Mouse (Mus musculus) urinary bladder, postnatal 10 days (tissue): ENCODE data around the gene Ncapd3.

Experiments
- DNase-seq: peaks from one replicate; pipeline ENCODE4 v3.0.0; 2022; ENCODE audit warnings: low spot score

The Ncapd3 gene

DNA sequence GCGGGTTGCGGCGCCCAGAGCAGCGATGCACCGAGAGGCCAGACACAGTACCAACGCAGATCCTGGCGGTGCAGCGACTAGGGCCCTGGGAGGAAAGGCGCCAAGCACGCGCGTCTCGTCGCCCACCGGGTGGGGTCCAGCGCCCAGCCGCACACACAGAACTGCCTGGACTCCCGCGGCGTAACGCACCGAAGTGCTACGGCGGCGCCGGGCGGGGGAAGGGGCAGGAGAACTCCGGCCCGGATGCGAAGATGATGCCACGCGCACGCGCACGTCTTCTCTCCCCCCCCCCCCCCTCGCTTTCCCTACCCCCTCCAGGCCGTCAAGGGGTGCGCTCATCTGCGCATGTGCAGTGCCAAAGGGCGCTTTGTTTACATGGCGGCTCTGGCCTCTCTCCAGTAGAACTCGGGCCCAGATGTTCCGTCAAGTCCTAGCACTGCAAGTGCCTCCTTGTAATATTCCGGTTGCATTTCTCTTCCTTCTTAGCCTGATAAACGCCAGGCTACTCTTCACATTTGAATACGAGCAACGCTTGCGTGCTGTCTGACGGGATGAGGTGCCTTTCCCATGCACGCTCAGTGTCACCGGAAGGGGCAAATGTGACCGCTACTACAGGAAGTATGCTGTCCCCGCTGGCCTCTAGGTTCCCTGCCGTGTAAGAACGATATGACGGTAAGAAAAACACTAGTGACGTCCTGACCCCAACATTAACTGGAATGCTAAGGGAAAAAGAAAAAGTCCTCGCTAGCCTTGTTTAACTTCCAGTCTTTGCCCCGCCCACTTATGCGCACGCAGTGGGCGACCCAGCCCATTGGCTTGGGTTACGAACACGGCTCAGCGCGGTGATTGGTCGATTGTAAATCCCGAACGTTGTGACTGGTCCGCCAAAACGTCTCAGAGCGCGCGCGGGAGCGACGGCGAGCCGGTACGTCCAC lies at the start of gene Ncapd3, which contains the start of gene Vps26b:
Gene Ncapd3 (plus strand): TSS at position 348 of the 935 bp plus-strand sequence.
Gene Vps26b (minus strand): TSS at position 238 of the 935 bp plus-strand sequence.
- DNase-seq, result peak; percentile 73

DNA sequence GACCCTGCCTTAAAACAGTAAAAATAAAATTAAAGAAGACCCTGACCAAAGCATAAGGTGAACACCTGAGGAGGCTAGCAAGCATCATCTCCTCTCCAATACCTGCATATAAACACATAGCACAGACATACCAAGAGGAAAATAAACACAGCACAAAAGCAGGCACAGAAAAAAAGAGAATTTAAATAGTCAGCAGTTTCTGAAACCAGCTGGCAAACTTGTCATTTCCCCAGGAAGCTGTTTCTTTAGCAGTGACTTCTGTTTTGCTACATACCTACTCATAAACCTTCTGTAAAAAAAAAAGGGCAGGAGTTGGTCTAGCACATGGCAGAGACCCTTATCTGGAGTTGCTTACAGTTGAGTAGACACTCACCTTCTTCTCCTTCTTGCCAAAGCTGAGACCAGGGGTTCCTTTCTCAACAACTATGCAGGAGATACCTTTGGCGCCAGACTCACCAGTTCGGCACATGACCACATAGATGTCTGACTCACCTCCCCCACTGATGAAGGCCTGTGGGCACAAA lies 44.8 kb upstream of the Ncapd3 start:
- DNase-seq, result no peak

DNA sequence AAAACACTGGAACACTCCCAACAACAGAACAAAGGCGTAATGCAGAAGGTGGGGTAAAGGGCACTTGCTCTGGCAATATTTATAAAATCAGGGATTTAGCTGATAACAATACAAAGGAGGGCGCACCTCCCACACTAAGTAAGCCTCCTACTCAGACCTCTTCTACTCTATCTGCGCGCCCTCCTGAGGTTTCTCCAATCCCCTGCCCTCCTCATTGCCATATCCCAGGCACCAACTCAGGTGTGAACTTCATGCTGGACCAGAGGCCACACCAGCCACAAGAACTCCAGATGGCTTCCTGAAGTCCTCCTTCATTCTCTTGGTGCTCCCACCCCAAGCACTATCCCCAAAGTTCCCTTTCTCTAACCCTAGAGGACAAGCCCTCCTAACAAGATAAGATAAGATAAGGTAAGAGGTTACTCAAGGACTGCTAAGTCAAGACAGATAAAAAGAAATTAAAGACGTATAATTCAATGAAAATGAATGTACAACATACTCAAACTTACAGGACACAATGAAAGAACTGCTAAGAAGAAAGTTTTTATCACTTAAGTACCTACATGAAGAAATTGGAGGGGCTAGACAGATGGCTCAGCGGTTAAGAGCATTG lies 44.2 kb upstream of the Ncapd3 start:
- DNase-seq, result no peak

DNA sequence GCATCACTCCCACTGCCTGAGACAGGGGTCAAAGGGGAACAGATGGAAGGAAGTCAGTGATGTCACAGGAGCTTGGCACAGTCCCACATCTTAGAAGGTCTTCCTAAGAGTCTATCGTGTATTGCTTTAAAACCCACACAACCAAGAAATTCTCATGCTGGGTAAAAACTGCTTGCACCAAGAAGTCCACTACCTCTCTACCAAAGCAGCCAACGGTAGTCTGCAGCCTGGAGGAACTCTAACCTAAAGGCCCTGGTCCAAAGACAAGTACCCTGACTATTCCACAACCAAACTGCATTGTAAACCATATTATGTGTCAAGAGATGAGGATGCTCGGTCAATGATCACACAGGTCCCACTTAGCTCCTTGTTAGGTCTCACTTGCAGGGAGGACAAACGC lies 39.8 kb upstream of the Ncapd3 start:
- DNase-seq, result no peak

- DNase-seq, result no peak
Measured at GRCm38 (mm10) chr9:26993118-26993517, 36.9 kb upstream of the Ncapd3 start.

DNA sequence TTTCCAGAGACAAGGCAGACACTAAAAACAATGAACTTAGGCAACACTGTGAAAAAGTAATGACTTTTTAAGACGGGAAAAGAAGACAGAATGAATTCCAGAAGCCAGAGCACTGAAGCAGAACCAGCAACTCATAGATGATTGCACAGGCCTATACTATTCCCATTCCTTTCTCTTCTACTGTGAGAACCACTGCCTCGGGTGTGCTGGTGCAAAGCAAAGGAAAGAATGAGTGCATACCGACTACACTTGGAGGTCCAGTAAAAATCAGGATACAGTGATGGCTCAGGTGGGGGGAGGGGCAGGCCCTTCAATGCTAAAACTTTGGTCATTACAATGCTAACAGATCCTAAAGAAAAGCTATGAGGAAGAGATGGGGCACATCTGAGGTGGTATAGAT lies 36.1 kb upstream of the Ncapd3 start:
- no peak for DNase-seq

DNA sequence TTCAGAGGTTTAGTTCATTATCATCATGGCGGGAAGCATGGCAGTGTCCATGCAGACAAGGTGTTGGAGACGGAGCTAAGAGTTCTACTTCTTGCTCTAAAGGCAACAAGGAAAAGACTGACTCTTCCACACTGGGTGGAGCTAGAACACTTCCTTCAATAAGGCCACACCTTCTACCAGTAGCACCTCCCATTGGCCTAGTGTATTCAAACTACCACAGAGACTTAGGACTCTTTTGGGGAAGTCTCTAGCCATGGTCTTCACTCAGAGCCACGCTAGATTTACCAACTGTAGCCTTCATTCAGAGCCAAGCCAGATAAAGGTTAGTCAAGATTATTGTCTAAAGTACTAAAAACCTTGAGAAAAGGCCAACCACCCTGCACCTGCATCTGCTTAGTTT lies 32.9 kb upstream of the Ncapd3 start:
- DNase-seq, result no peak

- no peak for DNase-seq
Measured at GRCm38 (mm10) chr9:26997501-26997900, 32.5 kb upstream of the Ncapd3 start.

DNA sequence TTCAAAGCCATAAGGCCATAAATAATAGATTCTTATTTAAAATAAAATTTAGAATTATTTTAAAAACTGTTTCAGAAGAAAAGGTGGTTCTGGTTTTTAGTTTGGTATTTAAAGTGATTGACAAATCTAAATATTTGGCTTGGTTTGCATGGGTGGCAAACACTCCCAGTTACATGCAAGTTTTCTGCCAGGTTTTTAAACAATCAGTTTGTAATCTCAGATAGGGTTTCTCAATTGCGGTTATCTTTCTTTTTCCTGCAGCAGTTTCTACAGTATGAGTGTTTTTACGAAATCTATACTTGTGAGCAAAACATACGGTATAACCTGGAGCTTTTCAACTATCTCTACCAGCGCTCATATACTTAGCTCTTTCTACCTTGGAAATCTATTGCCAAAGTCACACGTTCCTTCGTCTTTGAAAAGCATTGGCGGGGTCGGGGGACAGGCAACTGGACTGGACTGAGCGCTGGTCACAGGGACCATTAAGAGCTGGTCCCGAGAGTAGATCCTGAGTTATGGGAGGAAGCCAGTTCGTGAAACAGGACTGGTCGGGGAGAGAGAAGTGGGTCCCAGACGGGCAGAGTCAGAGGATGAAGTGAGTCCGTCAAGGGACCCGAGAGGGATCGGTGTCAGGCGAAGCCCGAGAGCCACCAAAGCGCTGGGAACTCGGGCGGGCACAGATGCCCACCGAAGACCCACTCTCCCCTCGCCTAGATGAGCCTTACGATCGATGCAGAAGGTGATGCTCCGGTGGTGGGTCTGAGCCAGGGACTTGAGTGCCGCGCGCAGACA lies 31.1 kb upstream of the Ncapd3 start:
- DNase-seq, result no peak

- DNase-seq, result peak; percentile 73
Measured at GRCm38 (mm10) chr9:26999461-27000395, 30.2 kb upstream of the Ncapd3 start, which contains the start of the genes Acad8 and Thyn1. Acad8 (minus strand) TSS chr9:26999566. Thyn1 (plus strand) TSS chr9:26999710.

DNA sequence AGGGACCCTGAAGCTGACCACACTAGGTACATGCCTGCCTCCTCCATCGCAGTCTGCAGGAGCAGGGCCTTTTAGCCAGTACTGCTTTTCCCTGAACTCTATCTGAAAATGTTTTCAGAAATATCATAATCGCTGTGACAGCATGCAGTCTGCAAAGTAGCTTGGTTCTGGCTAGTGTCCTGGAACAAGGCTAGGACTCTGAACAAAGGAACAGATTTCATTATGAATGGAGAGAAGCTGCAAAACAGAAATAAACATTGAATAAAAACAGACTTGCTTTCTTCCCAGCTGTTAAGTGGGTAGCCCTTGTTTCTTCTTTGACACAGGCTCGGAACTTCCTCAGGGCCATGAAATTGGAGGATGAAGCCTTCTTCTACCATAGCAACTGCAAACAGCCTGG lies 24.7 kb upstream of the Ncapd3 start:
- DNase-seq, result no peak

DNA sequence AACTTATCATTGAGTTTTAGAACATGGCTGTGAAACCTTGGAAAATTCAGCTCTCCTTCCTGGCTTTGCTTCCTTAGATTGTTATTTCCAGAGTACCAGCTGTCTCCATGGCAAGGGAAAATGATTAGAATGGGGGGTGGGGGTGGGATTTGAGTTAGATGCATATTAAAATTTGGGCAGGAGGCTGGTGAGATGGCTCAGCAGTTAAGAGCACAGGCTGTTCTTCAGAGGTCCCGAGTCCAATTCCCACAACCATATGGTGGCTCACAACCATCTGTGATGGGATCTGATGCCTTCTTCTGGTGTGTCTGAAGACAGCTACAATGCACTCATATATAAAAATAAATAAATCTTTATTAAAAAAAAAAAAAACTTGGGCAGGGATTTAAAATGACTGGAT lies 24.0 kb upstream of the Ncapd3 start:
- no peak for DNase-seq

- DNase-seq, result no peak
Measured at GRCm38 (mm10) chr9:27006866-27007265, 23.1 kb upstream of the Ncapd3 start.

DNA sequence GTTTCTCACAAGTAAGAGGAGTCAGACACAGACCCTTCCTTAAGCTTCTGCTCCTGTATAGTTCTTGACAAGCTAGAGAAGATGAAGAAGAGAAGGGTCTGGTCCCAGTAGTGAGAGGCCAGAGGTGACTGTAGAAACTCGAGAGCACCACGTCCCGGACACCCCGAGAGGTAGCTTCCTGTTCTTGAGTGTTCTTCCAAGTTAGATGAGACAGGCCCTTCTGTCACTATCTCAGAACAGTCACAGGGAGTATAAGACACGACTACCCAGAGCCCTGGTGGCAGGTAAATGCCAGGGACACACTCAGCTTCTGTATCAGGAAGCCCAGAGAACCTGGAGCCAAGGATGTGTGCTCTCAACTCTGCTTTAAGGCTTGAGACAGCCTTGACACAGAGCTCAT lies 20.7 kb upstream of the Ncapd3 start:
- no peak for DNase-seq

GRCm38 (mm10) chr9:27011572-27011971 lies 18.4 kb upstream of the Ncapd3 start:
- no peak for DNase-seq

GRCm38 (mm10) chr9:27018961-27019360 lies 11.0 kb upstream of the Ncapd3 start:
- DNase-seq, result no peak

DNA sequence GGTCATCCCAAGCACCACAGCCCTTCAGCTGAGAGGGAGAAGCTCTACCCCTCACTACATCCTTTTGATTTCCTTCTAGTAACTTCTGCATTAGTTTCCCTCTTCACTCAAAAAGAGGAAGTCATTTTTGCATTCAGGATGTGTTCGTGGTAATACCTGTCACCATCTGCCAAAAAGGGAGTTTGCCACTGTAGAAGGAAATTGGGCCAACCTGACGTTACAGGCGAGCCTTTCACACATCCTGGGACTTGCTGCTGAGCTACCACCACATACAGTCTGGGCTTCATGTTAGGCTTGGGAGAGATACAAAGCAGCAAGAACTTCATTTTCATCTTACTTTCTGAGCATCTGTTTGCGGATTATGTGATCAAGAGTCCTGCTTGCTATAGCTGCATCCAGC lies 6.3 kb upstream of the Ncapd3 start:
- no peak for DNase-seq

- DNase-seq, result no peak
Measured at GRCm38 (mm10) chr9:27026708-27027107, 3.3 kb upstream of the Ncapd3 start.

GRCm38 (mm10) chr9:27029022-27029827 lies 750 bp upstream of the Ncapd3 start:
- DNase-seq, result no peak

DNA sequence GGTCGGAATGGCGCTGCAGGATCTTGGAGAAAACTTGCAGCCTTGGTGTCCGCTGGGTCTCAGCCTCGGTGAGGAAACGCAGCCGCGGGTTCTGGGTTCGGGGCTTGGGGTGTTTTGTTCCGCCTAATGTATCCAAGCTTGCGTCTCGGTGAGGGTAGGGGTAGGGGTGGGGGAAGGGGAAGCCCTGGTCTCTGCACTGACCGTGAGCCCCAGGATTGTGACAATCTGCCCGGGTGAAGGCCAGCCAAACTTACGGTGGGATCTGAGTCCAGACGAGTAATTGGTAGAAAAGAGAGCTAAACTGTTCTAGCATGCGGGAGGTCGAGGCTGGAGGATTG lies 757 bp downstream of the Ncapd3 start:
- DNase-seq, result no peak
